Mouse (Mus musculus) heart, postnatal 25 days (tissue): ENCODE data around the gene Mrpl47. TPM values are rescaled to one million over a fixed set of nuclear protein-coding genes. Genes with fewer than 3 reads are reported as not detected.

Experiments
- total RNA-seq, 2 experiments: library from RNA; stranded (reverse); gene quantifications; 2 replicates each; pipeline ENCODE4 v1.2.3; 2021

Mrpl47 gene
- total RNA-seq, 2 experiments from 2014 or later, result 37.4 to 38.7 TPM

Other genes with a start within 250 kb of the Mrpl47 start
- gene Kcnmb3, start 245.4 kb downstream of the Mrpl47 start, total RNA-seq, result under 1 TPM in 1 of 2 experiments, not detected in 1; 0.29 TPM
- 10 to 100 TPM; 21.0 to 21.7 TPM for gene Zfp639, start 227.3 kb downstream of the Mrpl47 start, total RNA-seq
- gene Mfn1, start 208.1 kb downstream of the Mrpl47 start, total RNA-seq, result 100 to 1,000 TPM; 434 to 472 TPM
- gene Gnb4, start 121.0 kb downstream of the Mrpl47 start, total RNA-seq, result 10 to 100 TPM; 13.9 to 18.5 TPM
- 10 to 100 TPM; 22.3 to 22.6 TPM for gene Actl6a, start 31.3 kb downstream of the Mrpl47 start, total RNA-seq
- 100 to 1,000 TPM; 874 to 922 TPM for gene Ndufb5, start 615 bp downstream of the Mrpl47 start, total RNA-seq
- gene Usp13, start 79.9 kb upstream of the Mrpl47 start, total RNA-seq, result 100 to 1,000 TPM; 194 to 199 TPM